Mouse (Mus musculus): Measurements from ENCODE around the gene Dab2ip. TPM values are rescaled to one million over a fixed set of nuclear protein-coding genes. Genes with fewer than 3 reads are reported as not detected.

Gene Dab2ip
- total RNA-seq, 2 experiments from 2014 or later, result 125 to 138 TPM

DNA sequence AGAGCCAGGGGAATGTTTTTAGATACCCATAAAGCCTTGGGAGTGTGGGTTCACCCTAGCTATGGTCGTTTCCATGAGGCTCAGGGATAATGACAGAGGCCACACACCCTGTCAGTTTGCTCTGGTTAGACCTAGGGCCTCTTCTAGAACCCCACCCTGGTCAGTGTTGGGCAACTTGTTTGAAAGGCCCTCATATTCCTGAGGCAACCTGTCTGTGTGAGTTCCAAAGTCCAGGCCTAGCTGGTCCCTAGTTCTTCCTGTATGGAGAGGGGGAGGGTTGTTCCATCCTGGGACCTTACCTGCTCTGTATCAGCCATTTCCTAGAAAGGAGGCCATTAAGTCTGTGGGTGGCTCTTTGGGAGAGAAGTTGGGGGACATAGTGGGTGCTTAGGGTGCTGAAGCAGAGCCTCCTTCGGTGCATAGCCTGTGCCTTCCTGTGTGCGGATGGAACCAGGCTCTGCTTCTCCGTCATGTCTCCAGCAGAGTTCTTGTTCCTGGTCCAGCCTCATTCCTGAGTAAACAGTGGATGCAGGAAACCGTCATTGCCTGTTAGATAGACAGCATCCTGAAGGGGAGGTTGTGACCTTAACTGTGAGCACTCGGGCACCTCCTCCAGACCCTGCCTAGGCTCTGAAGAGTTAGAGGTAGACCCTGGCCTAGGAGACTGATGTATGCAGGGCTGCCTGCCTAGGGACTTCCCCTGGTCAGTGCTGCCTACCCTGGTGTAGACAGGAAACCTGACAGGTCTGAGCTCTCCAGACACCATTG, 59.0 kb downstream of the Dab2ip start:
- DNase-seq (ENCODE audit: extremely low spot score in 1 of 2, low spot score in 2 of 2), result no peak
- intact Hi-C loops (cut with DNase I), result no loop called here

DNA sequence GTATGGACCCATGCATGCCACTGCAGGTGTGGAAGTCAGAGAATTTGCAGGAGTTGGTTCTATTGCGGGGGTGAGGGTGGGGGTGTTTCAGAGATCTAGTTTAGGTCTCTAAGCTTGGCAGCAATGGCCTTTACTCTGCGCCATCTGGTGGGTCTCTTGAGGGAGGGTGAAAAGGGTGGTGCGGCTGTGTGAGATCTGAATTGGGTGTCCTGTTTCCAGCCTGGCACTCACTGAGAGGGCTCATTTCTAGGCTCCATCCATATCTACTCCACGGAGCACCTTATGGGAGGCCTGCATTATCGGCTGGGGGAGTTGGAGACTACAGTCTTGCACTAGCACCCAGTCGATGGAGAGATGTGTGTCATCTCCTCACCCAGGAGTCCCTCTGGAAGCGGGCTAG, 60.9 kb downstream of the Dab2ip start:
- intact Hi-C loops (cut with DNase I), result no loop called here
- no peak for DNase-seq (ENCODE audit: extremely low spot score in 1 of 2, low spot score in 2 of 2)

DNA sequence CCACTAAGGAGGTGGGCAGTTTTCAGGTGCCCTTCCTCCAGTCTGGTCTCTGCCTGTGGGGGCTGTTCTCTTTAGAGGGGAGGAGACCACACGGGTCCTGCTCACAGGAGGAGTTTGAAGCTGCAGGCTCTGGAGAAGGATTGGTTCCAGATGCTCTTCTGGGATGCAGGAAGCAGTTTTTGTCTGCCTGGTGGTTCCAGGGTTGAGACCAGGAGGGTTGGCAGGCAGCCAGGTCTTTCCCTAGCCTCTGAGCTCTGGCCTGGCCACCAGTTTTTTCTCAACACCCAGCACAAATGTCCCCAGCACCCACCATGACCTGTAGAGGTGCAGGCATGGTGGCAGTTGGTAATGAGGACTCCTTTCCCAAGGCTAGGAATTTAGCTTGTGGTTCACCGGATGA, 61.5 kb downstream of the Dab2ip start:
- intact Hi-C loops (cut with DNase I), result no loop called here
- peak in 1 of 2 experiments; percentile 76 for DNase-seq (ENCODE audit: extremely low spot score in 1 of 2, low spot score in 2 of 2)

DNA sequence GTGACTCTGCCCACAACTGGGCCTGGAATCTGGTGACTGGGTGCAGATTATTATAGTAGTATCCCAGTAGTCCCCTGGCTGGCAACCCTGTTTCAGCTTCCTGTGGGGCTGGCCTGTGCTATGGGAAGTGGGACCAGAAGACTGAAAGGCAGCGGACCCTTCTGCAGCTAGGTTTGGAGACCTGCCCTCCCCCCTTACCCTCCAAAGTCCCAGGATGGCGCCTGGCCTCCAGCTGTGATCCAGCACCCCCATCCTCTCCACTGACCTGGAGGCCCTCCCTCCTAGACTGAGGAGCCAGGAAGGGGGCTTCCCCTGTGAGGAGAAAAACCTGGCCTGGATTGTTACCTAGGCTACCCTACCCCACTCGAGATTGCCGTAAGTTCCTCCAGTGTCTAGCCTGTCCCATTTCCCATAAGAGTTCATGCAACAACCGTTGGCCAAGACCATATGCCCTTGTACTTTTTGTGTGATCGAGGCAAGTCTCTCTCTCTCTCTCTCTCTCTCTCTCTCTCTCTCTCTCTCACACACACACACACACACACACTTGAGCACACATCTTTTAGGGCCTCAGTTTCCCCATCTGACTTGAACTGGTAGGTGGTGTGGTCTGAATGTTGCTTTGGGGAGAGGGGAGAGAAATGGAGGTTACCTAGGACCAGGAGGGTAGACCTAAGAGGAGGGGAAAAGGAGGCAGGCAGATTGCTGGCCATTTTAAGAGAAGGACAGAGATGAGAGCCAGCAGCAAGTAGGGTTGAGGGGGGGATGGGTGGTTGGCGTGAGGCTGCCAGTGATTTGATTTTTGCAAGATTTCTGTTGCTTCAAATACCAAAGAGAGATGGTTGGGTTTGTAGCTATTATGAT, 62.5 kb downstream of the Dab2ip start:
- intact Hi-C loops (cut with DNase I), result loop anchor here (10.0 kb wide), 1 partner anchor 76 kb away; no protein-coding TSS in a partner anchor
- DNase-seq (ENCODE audit: extremely low spot score in 1 of 2, low spot score in 2 of 2), result no peak

DNA sequence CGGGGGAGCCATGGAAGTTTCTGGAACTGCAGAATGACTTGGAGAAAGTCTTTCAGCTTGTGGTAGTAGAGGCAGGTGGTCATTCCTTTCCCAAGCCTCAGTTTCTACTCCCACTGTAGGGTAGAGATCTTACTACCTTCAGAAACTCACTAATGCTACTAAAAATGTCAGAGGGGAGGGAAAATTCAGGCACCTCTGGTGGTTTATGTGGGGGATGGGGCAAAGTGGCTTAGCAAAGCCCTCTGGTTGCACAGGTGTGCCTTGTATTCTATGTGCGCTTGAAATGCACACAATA, 63.1 kb downstream of the Dab2ip start:
- no peak for DNase-seq (ENCODE audit: extremely low spot score in 1 of 2, low spot score in 2 of 2)
- intact Hi-C loops (cut with DNase I), result loop anchor here (10.0 kb wide), 1 partner anchor 76 kb away; no protein-coding TSS in a partner anchor

DNA sequence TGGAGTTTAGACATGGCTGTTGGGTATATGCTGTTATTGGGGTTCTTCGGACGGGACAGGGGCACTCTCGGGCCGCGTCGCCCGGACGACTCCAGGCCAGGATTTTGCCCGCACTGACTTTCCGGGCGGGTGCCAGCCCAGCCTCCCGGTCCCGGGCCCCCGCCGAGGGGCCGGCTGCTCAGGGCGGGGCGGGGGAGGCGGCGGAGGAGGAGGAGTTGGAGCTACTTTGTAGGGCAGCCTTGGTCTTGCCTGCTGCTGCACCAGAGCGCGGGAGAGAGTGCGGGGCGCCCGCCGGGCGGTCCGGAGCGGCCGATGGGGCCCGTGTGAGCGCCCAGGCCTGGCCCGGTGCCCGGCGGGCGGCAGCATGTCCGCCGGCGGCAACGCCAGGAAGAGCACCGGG, 63.7 kb downstream of the Dab2ip start:
- intact Hi-C loops (cut with DNase I), result loop anchor here (10.0 kb wide), 1 partner anchor 77 kb away; no protein-coding TSS in a partner anchor
- peak in 1 of 2 experiments; percentile 85 for DNase-seq (ENCODE audit: extremely low spot score in 1 of 2, low spot score in 2 of 2)

DNA sequence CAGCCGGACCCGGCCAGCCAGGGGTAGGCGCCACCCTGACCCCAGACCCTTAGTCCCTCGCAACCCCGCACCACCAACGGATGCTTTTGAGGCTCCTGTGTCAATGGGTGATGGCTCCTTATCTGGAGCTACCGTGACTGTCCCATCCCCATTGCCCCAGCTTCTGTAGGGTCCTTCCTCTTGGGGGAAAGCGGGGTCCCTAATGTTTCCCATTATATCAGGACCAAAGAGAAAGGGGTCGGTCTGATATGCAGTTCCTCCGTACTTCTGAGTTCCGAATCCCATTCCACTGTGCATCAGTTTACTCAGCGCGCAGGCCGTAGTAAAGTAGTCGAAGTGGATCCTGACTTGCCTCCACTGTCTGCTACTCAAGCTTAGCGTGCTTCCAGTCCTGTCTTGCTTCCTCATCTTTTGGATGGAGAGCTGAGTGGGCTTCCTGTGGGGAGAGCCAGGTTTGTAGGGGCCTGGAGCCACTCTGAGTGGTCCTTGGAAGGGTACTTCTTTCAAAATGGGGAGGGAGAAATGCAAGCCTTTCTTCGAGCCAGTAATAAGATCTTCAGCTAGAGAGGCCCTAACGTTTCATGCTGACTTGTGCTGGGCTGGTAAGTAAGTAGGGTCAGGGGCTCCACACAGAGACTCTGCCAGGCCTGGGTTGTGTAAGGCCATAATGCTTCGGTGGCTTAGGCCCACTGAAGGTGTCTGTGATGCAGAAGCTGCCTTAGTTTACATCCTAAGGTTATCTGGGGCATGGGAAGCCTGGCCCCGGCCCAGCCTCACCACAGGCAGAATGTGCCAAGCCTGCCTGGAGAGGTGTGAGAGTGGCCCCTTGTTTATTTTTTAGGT, 64.4 kb downstream of the Dab2ip start:
- no peak for DNase-seq (ENCODE audit: extremely low spot score in 1 of 2, low spot score in 2 of 2)
- intact Hi-C loops (cut with DNase I), result loop anchor here (10.0 kb wide), 1 partner anchor 78 kb away; no protein-coding TSS in a partner anchor

DNA sequence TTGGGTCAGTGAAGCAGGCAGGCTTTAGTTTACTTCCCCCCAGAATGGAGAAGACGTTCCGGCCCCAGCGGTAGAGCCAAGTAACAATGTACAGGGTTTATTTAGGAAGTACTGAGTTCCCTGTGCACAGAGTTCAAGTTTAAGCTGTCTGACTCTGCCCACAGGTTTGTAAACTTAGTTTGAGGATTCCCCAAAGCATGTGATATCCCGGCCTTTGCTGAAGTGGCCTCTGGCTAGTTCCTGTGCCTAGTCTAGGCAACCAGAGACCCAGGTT, 65.0 kb downstream of the Dab2ip start:
- DNase-seq (ENCODE audit: extremely low spot score in 1 of 2, low spot score in 2 of 2), result no peak
- intact Hi-C loops (cut with DNase I), result loop anchor here (10.0 kb wide), 1 partner anchor 78 kb away; no protein-coding TSS in a partner anchor

DNA sequence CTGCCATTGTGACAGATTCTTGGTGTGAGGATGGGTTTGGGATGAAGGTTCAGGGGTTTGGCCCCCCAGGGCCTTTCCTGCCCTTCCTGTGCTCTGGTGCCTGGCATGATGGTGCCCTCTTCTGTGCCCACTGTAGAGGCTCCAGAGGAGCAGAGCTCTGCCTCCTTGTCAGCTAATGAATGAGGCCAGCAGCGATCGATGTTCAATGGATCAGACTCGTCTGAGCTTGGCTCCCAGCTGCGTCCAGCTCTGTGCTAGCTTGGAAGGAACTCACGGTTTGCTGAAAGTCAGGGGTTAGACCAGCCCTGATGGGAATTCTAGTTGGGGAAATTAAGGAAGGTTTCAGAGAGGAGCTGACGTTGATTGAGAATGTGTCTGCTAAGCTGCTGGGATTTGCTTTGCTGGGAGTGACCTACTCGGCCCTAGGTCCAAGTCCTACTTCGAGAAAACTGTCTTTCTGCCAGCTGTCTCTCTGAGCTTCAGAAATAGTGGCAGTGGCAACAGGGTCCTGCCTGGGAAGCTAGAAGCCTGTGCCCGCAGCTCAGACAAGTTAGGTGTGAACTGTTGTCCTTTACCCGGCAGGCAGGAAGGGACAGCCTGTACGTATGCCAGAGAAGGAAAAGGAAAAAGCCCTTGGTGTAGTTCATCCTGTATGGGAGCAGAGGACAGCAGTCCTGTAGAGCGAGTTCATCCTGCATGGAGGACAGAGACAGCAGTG, 65.5 kb downstream of the Dab2ip start:
- no peak for DNase-seq (ENCODE audit: extremely low spot score in 1 of 2, low spot score in 2 of 2)
- intact Hi-C loops (cut with DNase I), result loop anchor here (10.0 kb wide), 1 partner anchor 79 kb away; no protein-coding TSS in a partner anchor

DNA sequence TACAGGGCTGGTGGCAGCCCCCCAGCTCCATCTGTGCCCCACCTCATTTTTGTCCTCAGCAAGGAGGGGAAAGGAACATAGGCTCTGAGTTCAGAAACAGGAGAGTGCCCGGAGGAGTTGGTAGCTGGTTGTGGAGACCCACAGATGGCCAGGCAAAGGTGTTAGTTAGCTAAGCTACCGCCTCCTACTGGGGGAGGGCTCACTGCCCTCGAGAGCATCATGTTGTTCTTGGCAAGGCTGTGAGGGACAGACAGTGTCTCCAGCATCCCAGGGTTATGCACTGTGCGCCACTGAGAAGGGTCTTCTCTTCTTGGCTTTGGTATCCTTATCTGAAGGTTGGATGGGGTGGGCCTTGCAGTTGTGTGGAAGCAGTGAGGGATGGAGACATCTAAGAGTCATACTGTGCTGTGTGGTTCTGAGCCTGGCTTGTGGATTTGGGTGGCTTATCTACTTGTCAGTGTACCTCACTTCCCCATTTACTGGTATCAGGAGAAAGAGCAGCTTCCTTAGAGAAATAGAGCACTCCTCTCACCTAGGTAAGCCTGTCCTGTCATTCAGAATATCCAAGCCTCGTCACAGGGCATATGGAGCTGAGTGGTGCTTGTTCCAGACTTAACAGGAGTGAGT, 66.4 kb downstream of the Dab2ip start:
- no peak for DNase-seq (ENCODE audit: extremely low spot score in 1 of 2, low spot score in 2 of 2)
- intact Hi-C loops (cut with DNase I), result loop anchor here (10.0 kb wide), 1 partner anchor 80 kb away; no protein-coding TSS in a partner anchor

DNA sequence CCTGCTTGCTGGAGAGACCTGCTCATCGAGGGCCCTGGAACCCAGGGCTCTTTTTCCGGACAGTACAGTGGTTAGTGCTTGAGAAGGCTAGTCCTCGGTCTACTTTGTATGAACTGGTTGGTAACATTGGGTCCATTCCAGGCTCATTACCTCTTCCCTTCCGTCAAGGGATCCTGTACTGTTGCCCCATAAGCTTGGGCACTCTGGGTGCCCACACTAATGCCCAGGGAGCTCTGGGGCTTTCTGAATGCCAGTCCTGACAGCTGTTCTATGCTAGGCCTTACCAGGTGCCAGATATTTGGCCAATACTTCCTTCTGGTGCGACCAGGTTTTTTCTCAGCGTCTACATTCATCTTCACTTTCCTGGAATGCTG, 66.9 kb downstream of the Dab2ip start:
- no peak for DNase-seq (ENCODE audit: extremely low spot score in 1 of 2, low spot score in 2 of 2)

DNA sequence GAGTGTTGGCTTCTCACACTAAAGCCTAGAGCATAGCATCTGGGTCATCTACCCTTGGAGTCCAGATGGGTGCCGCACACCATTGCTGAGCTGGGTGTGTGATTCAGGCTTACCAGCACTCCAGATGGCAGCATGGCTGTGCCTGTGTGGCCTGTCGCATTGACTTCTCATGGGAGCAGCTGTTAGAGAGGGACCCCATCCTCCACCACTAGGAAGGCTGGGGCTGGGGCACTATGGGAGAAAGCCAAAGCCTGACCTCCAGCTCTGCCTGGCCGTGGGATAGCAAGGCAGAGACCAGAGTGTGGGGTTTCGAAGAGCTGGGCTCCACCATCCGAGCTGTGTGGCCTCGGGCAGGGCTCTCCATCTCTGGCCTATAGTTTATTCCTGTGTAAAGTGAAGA, 67.5 kb downstream of the Dab2ip start:
- DNase-seq (ENCODE audit: extremely low spot score in 1 of 2, low spot score in 2 of 2), result no peak

More for the DNA sequence above, 66.9 kb downstream of the Dab2ip start:
- intact Hi-C loops (cut with DNase I), result loop anchor here (10.0 kb wide), 1 partner anchor 80 kb away; no protein-coding TSS in a partner anchor

DNA sequence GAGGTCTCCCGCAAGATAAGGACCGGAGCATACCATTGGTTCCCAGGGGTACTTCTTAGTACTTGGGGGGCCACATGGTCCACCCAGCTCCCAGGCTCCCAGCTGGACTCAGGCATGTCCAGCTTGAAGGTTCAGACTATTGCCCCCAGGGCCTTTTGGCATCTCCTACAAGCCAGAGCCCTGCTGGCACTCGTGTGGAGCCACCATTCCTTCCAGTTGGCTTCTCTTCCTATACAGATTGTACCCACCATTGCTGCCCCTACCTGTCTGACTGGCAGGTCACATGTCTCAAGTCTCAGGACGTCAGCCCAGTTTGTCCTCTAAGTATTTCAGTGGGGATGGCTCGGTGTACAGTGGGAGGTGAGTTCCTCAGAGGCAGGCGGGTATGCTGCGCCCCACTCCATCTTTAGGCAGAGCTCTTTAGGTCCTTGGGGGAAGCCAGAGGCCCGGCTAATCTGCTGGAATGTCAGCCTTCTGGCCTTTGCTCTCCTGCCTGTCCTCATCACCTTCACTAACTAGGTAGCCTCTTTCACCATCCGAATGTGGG, 68.2 kb downstream of the Dab2ip start:
- intact Hi-C loops (cut with DNase I), result loop anchor here (10.0 kb wide), 1 partner anchor 81 kb away; no protein-coding TSS in a partner anchor
- no peak for DNase-seq (ENCODE audit: extremely low spot score in 1 of 2, low spot score in 2 of 2)

More for the DNA sequence above, 67.5 kb downstream of the Dab2ip start:
- intact Hi-C loops (cut with DNase I), result loop anchor here (10.0 kb wide), 1 partner anchor 81 kb away; no protein-coding TSS in a partner anchor

DNA sequence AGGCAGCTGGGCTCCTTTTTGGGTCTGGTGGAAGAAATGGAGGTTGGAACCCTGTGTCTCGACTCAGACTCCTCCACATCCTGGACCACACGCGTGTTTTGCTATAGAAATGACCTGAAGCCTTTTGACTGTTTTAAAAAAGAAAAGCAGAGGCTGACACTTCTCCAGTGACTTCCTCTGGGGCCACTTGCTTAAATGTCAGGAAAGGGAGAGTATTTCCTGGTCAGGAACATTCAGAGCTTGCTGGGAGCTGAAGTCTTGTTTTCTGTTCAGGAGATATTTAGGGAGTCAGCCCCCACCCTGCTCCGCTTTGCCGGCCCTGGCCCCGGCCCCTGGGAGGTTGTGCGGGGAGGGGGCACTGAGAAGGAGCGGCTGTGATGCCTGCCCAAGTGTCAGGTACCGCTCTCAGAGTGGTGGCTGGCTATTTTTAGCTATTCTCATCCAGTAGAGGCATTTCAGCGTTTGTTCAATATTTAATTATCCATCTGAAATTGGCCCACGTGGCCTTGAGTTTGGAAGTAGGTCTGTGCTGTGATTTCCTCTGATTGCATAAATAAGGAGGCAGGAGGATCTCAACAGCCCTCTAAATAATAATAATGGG, 69.3 kb downstream of the Dab2ip start:
- intact Hi-C loops (cut with DNase I), result loop anchor here (10.0 kb wide), 1 partner anchor 83 kb away; no protein-coding TSS in a partner anchor
- DNase-seq (ENCODE audit: extremely low spot score in 1 of 2, low spot score in 2 of 2), result no peak

DNA sequence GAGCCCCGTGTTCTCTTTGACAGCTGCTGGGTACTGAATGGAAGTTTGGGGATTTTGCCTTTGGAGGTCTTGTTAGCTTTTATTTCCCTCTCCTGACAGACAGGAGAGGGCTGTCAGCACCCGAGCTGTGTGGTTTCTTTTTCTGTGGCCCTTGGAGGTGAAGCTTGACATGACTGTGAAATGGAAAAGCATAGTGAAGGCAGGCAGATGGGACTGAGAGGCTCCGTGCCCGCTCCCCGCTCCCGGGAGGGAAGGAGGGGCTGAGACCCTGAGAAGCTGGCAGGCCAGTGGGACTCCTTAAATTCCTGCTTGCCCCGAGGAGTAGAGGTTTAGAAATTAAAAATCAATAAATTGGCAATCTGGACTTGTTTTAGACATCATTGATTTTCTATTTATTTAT, 70.0 kb downstream of the Dab2ip start:
- intact Hi-C loops (cut with DNase I), result loop anchor here (10.0 kb wide), 1 partner anchor 83 kb away; no protein-coding TSS in a partner anchor
- no peak for DNase-seq (ENCODE audit: extremely low spot score in 1 of 2, low spot score in 2 of 2)

DNA sequence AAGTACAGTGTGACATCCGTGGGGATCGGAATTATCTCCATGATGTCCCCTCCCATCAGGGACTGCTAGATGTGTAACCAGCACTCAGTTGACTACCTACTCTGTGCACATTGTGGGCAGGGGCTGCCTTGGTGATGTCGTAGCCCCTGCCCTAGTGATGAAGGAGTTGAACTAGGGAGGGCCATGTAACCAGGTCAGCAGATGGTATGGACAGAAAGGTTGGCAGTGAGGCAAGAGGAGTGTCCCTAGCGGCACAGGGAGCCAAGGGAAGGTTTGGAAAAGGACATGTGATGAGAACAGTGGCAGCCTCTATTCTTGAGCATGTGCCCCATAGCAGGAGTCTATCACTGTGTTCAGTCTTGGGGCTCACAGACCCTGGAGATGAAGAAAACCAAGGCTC, 70.6 kb downstream of the Dab2ip start:
- intact Hi-C loops (cut with DNase I), result loop anchor here (10.0 kb wide), 1 partner anchor 84 kb away; no protein-coding TSS in a partner anchor
- no peak for DNase-seq (ENCODE audit: extremely low spot score in 1 of 2, low spot score in 2 of 2)

DNA sequence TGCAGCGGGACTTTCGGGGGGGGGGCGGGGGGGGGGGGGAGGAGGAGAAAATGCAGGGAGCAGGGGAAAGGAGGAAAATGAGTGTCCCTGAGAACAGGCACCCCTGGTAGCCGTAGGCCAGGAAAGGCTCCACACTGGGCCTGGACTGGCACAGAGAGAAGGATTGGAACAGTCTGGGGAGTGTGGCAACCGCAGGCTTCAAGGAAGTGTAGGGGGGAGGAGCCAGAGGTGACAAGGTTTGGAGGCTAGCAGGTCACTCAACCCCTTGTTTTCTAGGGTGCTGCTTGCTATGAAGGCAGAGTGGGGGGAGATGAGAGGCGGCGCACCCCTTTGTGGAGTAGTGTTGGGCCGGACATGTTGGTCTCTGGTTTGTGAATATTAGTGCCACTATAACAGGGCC, 71.1 kb downstream of the Dab2ip start:
- DNase-seq (ENCODE audit: extremely low spot score in 1 of 2, low spot score in 2 of 2), result no peak
- intact Hi-C loops (cut with DNase I), result loop anchor here (10.0 kb wide), 1 partner anchor 84 kb away; no protein-coding TSS in a partner anchor
